Mouse (Mus musculus) embryo, embryonic 9.5 days (tissue): ENCODE data around the gene Otulin.

ENCODE experiments used
- DNase-seq: peaks from one replicate; pipeline ENCODE4 v3.0.0-alpha.2; 2017; ENCODE audit errors: extremely low spot score

The Otulin gene

GRCm38 (mm10) chr15:27630601-27631383, at the start of gene Otulin:
Gene Otulin (minus strand): TSS chr15:27630693.
- DNase-seq, result peak; percentile 99

GRCm38 (mm10) chr15:27678511-27678910, 48.0 kb upstream of the Otulin start:
- DNase-seq, result no peak

DNA sequence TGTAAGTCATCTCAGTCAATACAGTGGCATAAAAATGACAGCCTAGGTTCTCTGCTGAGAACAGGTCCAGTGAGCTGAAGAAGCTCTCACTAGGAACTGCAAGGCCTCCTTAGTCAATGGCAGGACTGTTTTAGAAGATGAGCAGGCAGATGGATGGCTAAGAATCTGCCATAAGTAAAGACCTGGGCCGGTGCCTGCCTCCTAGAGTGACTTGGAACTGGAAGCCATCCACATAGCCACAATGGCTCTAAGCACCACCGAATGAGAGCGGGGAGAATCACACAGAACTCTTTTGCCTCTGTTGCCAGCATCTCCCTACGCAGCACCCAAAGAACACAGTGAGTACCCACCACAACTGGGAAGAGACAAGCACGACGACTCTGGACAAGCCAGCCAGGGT, 47.3 kb upstream of the Otulin start:
- no peak for DNase-seq

GRCm38 (mm10) chr15:27676211-27676610, 45.7 kb upstream of the Otulin start:
- DNase-seq, result no peak

GRCm38 (mm10) chr15:27675122-27675521, 44.6 kb upstream of the Otulin start:
- DNase-seq, result no peak

- no peak for DNase-seq
Observed at GRCm38 (mm10) chr15:27674041-27674440, 43.5 kb upstream of the Otulin start.

GRCm38 (mm10) chr15:27673151-27673550, 42.7 kb upstream of the Otulin start:
- DNase-seq, result no peak

GRCm38 (mm10) chr15:27672259-27672658, 41.8 kb upstream of the Otulin start:
- DNase-seq, result no peak

DNA sequence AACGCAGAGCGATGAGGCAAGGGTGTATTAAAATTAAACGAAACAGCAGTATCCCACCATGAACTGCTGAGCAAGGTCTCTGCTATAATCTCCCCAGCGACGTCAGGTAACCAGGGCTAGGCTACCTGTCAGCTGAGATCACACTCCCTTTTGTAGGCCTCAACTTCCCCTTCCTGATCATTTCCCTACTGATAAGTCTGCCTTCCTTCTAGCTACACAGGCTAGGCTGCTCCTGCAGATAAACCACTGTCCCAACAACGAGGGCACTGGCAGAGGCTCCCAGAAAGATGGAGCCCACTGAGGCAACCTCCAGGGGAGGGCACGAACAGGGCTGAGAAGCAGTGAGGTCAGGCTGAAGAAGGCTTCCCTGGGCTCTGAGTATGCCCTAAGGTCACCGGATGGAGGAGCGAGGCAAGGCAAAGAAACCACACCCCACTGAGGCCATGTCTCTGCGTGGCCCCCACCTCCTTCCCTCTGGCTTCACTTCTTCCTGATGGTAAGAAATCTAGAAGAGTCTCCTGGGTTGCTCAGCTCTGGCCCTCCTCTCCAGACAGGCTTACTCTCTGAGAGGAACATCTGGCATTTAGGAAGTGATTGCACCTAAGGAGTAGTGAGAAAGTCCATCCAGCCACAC, 41.2 kb upstream of the Otulin start:
- DNase-seq, result no peak

DNA sequence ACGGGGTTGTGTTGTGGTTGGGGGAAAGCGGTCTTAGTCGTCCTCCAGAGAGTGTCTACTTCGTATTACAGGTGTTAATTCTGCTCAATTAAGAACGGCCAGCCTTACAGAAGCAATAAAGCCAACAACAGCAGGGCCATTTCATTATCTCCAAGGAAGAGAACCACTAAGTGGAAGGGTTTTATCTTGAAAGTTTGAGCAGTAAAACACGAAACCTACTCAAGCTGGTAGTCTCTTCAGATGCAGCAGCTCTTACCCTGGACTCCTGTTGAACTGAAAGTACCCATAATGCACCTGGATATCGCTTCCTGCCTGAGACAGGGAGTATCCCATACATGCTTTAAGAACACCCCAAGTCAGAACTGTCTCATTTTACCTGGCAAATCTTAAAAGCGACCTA, 40.2 kb upstream of the Otulin start:
- no peak for DNase-seq

DNA sequence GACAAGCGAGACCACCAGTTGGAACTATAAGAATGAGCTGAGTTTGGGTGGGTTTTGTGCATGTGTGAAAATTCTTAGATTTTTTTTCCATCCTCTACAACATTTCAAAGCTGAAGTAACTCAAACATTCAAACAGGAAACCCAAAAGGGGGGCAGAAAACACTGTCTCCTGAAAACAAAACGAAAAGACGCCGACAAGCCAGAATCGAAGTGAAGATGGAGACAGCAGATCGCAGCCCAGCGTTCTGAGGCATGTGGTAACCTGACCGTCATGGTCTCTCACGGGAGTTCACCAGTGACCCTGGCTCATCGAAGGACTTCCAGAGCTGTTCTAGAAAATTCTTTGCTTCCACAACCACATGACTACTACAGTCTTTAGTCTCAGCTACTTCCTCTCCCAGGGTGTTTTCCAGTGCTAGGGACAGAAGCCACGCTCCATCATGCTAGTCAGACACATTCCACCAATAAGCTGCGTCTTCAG, 39.5 kb upstream of the Otulin start:
- no peak for DNase-seq

DNA sequence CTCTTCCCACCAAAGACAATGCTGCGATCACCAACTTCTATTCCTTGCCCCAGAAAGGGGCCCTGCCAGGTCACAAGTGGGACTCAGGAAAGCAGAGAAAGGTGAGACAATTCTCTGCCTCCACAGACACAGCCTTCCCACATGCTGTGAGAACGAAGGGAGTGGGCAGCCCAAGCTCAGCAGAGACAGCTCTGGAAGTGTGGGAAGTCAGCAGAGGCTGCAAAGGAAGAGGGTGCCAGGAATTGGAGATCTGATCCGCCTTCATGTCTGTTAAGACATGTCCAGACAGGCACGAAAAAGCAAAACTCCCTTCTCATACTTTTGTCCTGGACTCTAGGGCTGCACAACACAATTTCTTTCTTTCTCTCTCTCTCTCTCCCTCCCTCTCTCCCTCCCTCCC, 38.8 kb upstream of the Otulin start:
- DNase-seq, result no peak

- no peak for DNase-seq
Observed at GRCm38 (mm10) chr15:27668557-27668956, 38.1 kb upstream of the Otulin start.

DNA sequence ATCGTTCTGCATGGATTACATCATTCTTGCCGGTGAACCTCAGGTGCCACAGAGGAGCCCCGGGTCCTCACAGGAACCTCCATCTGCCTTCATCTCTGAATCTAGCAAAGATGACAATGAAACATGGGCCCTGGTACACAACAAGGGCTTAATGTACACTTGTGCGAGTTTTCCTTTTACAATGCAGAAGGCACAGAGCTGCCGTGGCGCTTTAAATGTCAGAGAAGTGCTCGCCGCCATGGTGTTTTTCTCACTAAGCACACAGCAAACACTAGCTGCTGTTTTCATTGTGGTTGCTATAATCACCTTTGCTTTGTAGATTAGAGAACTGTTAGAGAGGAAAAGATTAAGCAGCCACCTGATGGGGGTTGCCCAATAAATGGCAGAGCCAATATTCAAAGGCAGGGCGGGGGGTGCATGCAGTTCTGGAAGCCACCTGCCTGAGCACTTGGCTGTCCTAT, 37.5 kb upstream of the Otulin start:
- DNase-seq, result no peak

- DNase-seq, result no peak
Observed at GRCm38 (mm10) chr15:27666911-27667539, 36.5 kb upstream of the Otulin start.

GRCm38 (mm10) chr15:27665392-27665911, 35.0 kb upstream of the Otulin start:
- DNase-seq, result no peak

DNA sequence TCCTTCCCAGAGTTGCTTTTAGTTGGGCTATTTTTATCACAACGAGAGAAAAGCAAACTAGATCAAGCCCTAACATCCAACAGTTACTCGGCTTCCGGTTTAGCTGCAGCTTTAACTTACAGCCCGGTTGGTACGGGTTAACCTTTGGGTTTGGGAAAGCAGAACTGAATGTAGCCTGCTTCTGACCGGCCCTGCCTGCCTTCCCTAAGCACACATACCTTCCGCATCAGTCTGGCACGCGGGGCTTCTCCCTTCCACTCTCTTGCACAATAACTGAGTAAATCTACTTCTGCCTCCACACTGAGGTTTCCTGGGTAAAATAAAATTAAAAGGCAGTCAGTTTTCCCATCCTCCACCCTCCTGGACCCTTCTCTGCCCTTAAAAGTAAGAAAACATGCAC, 33.6 kb upstream of the Otulin start:
- DNase-seq, result no peak

GRCm38 (mm10) chr15:27662699-27663098, 32.2 kb upstream of the Otulin start:
- DNase-seq, result no peak

DNA sequence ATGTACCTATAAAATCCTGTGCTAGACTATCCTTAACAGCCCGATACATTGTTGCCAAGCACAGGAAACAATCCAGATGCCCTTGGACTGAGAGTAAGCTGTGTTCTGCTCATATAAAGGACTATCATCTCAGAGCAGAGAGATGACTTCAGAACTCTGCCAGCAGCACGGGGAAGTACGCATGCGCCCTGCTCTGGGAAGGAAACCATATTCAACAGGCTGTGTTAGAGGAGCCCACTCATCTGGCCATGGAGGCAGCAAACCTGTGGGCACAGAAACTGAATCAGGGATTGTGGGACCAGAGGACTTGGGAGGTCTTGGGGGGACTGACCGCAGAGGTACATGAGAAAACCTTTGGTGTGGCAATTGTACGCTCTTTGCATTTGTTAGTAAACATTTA, 31.2 kb upstream of the Otulin start:
- no peak for DNase-seq

GRCm38 (mm10) chr15:27659592-27660244, 29.2 kb upstream of the Otulin start:
- DNase-seq, result peak; percentile 80

DNA sequence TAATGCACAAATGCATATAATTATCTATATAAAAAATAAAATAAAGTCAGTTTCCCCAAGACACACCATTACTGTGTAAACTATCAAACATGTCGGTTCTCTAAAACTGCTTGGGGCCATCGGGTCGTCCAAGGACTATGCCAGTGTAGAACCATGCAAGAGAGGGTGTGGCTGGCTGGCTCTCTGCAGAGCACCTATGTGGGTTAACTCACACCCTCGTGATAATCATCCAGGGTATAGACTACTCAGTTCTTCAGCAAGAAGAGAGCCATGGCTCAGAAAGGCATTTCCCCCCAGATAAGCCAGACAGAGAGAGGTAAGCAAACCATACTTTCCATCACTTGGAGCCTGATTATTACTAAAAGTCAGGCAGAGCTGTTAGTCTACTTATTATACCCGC, 28.6 kb upstream of the Otulin start:
- no peak for DNase-seq

GRCm38 (mm10) chr15:27658356-27658755, 27.9 kb upstream of the Otulin start:
- no peak for DNase-seq
